Mouse (Mus musculus) testis, postnatal 14 days (tissue): Measurements from ENCODE around the gene Polr2f.

Experiments used
- DNase-seq: peaks from one replicate; pipeline ENCODE4 v3.0.0; 2021; ENCODE audit warnings: low spot score

Gene Polr2f

GRCm38 (mm10) chr15:79122119-79122518 is 18.7 kb upstream of the Polr2f start:
- no peak for DNase-seq

DNA sequence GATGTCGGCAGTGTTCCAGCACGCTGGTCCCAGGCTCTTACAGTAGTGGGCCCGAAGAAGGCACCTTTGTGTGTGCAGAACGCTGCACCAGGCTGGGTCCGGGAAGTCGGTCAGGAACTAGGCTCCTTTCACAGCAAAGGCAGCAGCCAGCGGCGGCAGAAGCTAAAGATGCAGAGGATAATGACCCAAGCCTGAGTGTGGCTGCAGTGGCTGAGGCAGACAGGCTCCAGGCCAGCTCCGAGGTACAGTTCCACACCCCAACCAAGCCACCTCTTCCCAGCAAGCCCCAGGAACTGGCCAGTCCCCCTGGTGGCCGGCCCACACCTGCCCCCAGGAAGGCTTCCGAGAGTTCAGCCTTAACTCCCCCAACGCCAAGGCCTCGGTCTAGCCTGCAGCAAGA is 18.3 kb upstream of the Polr2f start:
- no peak for DNase-seq

- no peak for DNase-seq
These were observed 17.1 kb upstream of the Polr2f start for GRCm38 (mm10) chr15:79123751-79124150.

DNA sequence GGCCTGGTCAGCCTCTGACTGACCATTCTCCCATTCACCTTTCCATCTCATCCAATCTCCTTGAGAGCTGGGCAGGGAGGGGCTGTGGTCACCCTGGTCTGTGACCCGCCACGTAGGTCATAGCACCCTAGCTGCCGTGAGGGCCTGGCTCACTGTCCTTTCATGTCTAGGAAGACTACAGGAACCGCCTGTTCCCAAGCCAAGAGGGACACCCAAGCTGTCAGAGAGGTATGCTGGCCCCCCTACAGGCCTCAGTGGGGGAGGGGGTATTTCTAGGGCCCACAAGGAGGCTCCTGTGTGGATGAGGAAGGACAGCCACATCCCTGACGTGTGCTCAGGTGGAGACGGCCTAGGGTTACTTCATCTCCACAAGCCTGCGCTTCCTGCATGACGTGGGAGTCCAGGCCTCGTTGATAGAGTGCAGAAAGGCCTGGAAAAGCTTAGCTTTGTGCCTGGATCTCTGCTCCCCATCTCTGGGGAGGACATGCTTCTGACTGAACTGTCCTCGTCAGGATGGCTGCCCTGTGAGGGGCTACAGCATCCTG is 16.4 kb upstream of the Polr2f start:
- no peak for DNase-seq

- DNase-seq, result peak; percentile 55
These were observed 14.4 kb upstream of the Polr2f start for GRCm38 (mm10) chr15:79126217-79126932.

DNA sequence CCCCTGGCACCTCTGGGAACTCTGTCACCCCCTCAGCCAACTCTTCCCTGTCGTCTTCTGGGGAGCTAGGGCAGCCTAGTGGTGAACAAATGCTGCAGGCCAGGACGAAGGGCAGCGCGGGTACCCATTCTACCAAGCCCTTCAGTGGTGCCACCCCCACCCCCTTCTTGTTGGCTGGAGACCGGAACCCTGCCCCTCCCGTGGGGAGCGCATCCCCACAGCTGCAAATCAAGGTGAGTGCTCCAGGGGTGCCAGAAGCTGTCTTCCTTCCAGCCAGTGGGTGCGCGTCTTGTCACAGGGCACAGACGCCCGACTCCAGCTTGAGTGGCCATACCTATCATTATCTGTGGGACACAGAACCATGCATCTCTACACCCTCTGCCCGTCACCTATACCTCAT is 13.7 kb upstream of the Polr2f start:
- DNase-seq, result no peak

DNA sequence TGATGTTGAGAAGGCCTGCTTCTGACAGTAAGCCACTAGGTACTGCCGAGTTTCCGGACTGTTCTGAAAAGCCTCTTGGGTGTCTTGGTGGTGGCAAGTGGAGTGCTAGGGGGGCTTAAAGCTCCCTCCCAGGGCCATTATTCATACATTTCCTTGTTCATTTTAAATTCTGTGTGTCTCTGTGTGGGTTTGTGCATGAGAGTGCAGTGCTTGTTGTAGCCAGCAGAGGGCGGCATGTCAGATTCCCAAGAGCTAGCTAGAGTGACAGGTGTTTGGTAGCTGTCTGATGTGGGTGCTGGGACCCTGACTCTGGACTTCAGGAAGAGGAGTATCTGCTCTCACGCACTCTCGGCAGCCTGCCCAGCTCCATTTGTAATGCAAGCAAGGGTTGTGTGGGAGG is 12.6 kb upstream of the Polr2f start:
- DNase-seq, result no peak

GRCm38 (mm10) chr15:79129311-79129710 is 11.5 kb upstream of the Polr2f start:
- DNase-seq, result no peak

DNA sequence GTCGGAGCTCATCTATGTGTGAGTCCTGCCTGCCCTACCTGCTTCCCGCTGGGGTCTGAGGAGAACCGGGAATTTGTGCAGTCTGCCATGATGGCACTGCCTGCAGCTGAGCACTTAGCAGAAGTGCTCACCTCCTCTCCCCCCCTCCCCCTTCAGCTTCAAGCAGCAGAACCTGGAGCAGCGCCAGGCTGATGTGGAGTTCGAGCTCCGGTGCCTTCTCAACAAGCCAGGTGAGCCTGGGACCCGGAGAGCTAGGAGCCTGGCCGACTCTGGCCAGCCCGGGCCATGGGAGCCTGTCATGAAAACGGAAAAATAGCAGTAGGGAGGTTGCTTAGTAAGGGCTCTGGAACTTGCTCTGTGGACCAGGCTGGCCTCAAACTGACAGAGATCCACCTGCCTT is 10.0 kb upstream of the Polr2f start:
- DNase-seq, result no peak

- peak; percentile 86 for DNase-seq
These were observed 9.4 kb upstream of the Polr2f start for GRCm38 (mm10) chr15:79131442-79131841.

DNA sequence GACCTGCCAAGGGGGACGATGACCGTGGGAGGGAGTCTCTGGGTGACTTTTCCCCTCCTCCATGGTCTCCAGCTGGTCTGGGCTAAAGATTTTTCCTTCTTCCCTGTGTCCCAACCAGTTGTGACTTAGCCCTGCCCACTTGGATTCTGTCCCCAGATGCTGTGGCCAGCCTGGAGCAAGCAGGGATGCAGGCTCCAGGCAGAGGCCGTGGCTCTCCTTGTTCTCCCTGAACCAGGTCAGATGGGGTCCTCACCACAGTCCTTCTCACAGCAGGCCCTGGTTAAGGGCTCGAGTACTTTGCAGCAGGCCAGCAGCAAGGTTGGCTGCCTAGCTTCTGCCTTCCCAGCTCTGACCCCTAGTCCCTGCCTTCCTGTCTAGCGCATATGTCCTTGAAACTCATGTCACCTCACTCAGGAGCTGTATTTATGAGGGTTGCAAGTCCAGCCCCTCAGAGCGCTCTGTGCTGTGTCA is 7.6 kb upstream of the Polr2f start:
- DNase-seq, result no peak

DNA sequence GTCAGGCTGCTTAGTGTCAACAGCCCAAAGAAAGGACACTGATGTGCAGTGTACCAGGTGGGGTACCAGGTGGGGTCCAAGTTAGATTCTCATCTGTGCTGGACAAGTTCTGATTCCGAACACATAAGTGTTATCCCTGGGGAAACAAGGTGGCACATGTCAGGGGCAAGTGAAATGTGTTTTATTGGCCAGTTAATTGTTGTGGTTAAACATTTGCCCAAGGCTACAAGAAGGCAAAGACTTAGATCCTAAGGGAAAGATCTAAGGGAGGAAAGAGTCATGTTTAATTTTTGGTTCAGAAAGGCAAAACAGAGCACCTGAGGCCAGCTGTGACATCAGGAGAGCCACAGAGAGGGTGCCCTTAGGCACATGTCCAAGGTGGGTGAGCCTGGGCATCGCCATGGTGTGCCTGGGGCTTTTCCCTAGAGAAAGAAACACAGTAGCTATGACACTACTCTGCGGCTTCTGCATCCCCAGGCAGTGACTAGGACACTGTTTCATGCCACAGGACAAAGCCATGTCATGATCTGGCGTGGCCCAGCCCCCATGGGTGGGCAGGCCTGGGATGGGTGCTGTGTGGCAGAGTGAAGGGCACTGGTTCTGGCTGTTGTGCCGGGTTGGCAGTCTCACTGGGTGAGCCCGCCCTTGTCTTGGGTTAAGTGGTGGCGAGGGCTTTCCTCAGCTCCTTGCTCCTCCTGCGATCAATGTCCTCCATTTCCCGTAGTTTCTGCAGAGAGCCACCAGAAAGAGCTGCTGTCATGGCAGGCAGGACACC is 6.1 kb upstream of the Polr2f start:
- DNase-seq, result no peak

- DNase-seq, result no peak
These were observed 5.5 kb upstream of the Polr2f start for GRCm38 (mm10) chr15:79135332-79135731.

DNA sequence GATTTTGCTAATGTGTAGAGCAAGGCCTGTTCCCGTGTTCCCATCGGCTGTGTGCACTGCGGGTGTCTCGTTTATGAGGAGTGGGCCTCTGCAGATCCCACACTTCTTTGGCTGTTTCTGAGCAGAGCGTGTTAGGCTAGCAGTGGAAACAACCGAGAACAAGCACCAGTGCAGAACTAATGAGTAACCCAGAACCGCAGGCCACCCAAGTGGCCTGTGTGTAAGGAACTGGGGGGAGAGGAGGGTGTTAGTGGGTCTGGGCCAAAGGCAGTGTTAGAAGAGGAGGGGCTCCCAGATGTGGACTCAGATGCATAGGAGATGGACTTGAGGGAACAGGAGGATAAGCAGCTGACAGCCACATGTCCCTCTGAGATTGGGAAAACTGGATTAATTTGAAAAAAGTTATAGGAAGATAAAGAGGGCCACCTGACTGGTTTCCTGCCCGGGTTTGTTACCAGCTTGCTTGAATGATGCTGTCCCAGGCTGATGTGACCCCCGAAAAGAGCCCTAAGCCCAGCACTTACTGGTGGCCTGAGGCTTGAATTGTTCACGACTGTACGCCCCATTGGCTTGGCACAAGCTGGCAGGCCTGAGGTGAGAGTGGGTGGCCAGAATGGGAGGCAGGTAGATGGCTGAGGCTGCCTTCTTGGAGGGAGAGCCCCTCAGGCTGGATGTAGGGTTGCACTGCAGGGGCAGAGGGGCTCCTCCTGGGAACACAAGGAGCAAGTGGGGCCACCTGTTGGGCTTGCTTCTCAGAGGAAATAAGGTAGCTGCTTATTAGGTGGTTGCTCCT is 4.8 kb upstream of the Polr2f start:
- DNase-seq, result no peak

GRCm38 (mm10) chr15:79139640-79140039 is 1.2 kb upstream of the Polr2f start:
- DNase-seq, result no peak

GRCm38 (mm10) chr15:79141566-79141917 is 733 bp downstream of the Polr2f start:
- DNase-seq, result no peak

DNA sequence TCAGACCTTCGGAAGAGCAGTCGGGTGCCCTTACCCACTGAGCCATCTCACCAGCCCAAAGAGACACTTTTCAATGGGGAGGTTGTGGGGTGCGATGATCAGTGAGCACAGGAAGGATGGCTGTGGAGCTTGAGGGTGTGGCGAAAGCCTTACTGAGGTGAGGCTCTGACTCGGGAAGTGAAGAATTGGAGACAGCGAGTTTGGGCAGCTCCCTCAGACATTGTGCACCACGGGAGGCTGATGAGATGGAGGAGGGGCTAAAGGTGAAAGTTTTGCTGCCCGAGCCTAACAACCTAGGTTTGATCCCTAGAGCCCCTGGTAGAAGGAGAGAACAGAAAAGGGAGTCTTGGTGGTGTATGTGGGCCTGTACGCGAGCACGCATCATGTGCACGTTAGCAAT is 2.5 kb downstream of the Polr2f start:
- no peak for DNase-seq

DNA sequence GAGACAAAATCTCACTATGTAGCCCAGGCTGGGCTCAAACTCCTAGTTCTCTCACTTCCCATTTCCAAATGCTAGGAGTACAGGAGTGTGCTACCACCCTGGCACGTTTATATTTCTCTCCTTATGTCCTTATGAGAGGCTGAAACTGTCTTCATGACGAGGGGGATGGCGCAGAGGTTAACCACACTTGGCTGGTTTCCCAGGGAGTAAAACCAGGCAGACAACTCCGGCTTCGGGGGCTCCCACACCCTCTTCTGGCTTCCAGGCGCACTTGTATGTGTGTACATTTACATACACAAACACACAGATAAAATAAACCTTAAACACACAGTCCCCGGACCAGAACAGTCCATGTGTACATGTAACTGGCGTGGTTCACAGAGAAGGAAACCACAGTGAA is 3.2 kb downstream of the Polr2f start:
- DNase-seq, result no peak

DNA sequence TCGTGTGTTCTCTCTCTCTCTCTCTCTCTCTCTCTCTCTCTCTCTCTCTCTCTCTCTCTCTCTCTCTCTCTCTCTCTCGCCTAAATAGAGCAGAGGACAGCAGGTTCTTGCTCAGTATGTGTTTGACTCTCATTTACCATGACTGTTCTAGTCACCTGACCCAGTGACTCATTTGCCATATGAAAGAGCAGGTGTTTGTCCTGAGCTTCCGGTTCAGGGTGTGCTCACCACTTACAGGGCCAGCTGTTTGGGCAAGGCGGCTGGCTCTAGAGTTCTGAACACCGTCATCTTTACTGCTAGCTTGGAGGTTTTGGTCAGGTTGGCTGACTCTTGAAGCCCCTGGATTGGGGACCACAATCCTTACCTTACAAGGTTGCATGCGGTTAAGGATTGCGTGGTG is 4.7 kb downstream of the Polr2f start:
- DNase-seq, result no peak

- DNase-seq, result peak; percentile 63
These were observed 7.7 kb downstream of the Polr2f start for GRCm38 (mm10) chr15:79148533-79148932.

GRCm38 (mm10) chr15:79151881-79152280 is 11.1 kb downstream of the Polr2f start:
- DNase-seq, result no peak

DNA sequence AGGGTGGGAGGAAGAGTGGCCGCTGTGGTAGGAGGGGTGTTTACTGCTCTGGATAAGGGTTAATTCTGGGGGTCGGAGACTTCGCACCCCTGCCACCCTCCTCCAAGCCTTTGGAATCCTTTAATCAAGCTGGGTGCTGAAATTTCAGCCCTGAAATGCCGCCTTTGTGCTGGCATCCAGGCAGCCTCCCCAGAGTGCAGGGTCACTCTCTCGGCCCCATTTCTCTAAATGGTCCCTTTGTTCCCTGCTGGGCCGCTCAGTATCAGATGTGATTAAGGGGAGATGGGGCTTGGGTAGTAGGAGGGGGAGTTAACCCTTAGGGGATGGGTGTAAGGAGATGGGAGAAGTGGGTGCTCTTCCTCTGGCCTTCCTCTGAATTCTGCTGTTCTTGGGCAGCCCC is 11.9 kb downstream of the Polr2f start:
- no peak for DNase-seq

DNA sequence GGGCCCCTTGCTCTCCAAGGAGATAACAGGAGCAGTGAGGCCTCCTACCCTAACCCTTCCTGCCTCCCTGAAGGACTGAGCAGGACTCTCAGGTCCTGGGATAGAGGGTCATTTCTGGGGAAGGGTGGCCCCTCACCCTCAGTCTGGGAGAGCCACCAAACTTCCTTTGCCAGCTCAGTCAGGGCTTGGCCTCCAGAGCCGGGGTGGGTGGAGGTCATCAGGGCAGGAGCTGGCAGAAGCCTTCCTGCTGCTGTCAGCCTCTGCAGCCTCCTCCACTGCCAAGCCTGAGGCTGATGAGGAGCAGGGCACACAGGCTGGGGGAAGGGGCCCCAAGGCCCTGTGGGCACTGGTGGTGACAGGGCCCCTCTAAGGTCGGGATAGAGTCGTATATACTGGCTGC is 14.8 kb downstream of the Polr2f start:
- no peak for DNase-seq
